Mouse (Mus musculus): Measurements from ENCODE around the gene Tex30.

Tex30 gene

GRCm38 (mm10) chr1:44041797-44042554 lies 60.3 kb downstream of the Tex30 start:
- peak; percentile 35 for DNase-seq
